Mouse (Mus musculus) embryonic facial prominence, embryonic 12.5 days (tissue): ENCODE measurements at regions not wholly inside any gene's neighbourhood (a gene's known extent, or its start where the extent isn't known, plus 50 kb on each side); places are given as distances from the start of the nearest gene placed in this dataset.
A peak's percentile ranks its signal among the peaks of the same experiment; 100 is the strongest.

Experiments used
- ATAC-seq: fragments of 200-750 bp; cut with Nextera tagmentation; 2 replicates; pipeline ENCODE4 v1.8.0; 2017; ENCODE audit not compliant: insufficient number of reproducible peaks, insufficient read depth, low FRiP score, low TSS enrichment
- H3K27ac ChIP-seq: fragments of 300-500 bp; sonication (generic); 2 replicates; pipeline ENCODE4 v1.5.1; 2016; ENCODE audit warnings: mild to moderate bottlenecking
- H3K27me3 ChIP-seq: fragments of 300-500 bp; sonication (generic); 2 replicates; pipeline ENCODE4 v1.6.1; 2016; ENCODE audit warnings: mild to moderate bottlenecking, moderate library complexity
- H3K36me3 ChIP-seq: fragments of 300-500 bp; sonication (generic); 2 replicates; pipeline ENCODE4 v1.6.1; 2016; ENCODE audit warnings: mild to moderate bottlenecking
- H3K4me1 ChIP-seq: fragments of 300-500 bp; sonication (generic); 2 replicates; pipeline ENCODE4 v1.6.1; 2016
- H3K4me2 ChIP-seq: fragments of 300-500 bp; sonication (generic); replicated peaks from 2 replicates; pipeline ENCODE4 v1.6.1; 2016; ENCODE audit warnings: mild to moderate bottlenecking, moderate library complexity
- H3K4me3 ChIP-seq: fragments of 300-500 bp; sonication (generic); 2 replicates; pipeline ENCODE4 v1.5.1; 2016; ENCODE audit warnings: mild to moderate bottlenecking
- H3K9ac ChIP-seq: fragments of 300-500 bp; sonication (generic); 2 replicates; pipeline ENCODE4 v1.6.1; 2016; ENCODE audit warnings: mild to moderate bottlenecking, moderate library complexity
- H3K9me3 ChIP-seq: fragments of 300-500 bp; sonication (generic); 2 replicates; pipeline ENCODE4 v1.6.1; 2016; ENCODE audit warnings: mild to moderate bottlenecking, moderate library complexity
- WGBS: fragments of 180-500 bp; shearing (Covaris S2); methylation state at CpG from one replicate; pipeline ENCODE4 v1.1.7; 2016; 5-methylcytosine and 5-hydroxymethylcytosine counted together

DNA sequence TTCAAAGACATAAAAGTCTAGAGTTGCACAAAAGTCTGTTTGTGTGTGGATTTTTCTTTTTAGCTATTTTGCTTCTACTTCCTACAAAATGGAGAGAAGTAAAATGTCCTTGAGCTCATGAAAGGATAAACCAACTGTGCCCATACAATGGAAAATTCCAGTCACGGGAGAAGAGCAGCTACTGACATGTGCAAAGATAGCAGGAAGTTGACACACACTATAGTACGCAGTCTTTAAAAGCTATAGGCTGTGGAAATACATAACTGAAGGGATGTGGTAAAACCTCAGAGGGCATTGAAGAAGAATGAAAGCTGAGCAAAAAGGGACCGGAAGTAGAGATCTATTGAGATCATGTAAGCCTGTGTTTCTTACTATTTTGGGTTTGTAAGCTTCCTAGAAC, 735.1 kb downstream of the Kcnj2 start:
- Histone ChIP-seq H3K9ac (no peak overlapping the region), H3K27ac (no peak overlapping the region), H3K4me3 (no peak overlapping the region), H3K36me3 (no peaks in the 10 kb centered on the region), H3K4me1 (no peaks in the 10 kb centered on the region), H3K27me3 (no peaks in the 10 kb centered on the region), H3K4me2 (no peak overlapping the region), H3K9me3 (no peaks in the 10 kb centered on the region)
- no peak for ATAC-seq
- 84% methylated on average over 3 of the region's 3 CpGs for WGBS

DNA sequence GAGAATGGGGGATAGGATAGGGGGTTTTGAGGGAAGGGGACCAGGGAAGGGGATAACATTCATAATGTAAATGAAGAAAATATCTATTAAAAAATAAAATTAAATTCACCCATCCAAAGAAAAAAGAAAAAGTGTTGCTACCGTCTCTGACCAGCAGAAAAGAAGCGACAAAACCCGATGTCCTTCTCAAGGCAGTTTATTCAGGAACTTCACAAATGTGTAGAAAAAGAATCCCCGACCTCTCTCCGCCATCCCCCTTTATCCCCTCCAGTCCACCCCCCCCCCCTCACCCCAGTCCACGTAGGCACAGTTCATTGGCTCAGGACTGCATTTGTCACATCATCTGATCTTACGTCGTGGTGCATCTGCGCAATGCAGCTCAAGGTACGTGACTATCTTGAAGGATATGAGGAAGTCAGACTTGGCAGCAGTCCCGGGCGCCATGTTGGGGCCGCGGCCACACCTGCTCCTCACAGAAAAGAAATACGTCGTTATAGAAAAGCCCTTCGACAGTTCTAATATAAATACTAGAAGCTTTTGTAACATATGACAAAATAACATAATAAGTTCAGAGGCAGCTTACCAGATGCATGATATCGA, 750.3 kb downstream of the Kcnj2 start:
- WGBS, result 94% methylated on average over 18 of the region's 18 CpGs
- no peak for ATAC-seq
- H3K9me3 ChIP-seq, result no peaks in the 10 kb centered on the region

DNA sequence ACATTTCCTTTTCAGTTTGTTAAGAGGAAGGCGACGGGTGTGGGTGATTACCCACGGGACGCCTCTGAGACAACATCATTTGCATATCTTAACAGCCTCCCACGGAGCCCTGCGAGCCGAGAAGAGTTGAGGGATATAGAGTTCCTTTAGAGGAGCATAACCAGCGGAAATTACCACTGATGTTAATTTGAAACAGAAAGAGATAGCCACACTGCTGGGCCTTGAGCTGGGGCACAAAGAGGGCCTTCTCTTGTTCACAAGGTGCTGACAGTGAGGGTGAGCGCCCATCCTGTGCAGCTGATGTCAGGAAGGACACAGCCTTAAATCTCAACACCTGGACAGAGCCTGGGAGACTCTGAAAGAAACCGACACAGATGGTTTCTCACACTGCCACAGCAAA, 752.2 kb downstream of the Kcnj2 start:
- H3K27me3 ChIP-seq, result no peaks in the 10 kb centered on the region
- no peak overlapping the region for H3K9ac ChIP-seq
- no peaks in the 10 kb centered on the region for H3K36me3 ChIP-seq
- no peak overlapping the region for H3K27ac ChIP-seq
- H3K4me1 ChIP-seq, result peaks cover 15% of the 10 kb centered on the region
- H3K4me2 ChIP-seq, result peak overlapping the region; percentile 33
- 4% methylated on average over 10 of the region's 10 CpGs for WGBS
- no peak for ATAC-seq
- H3K4me3 ChIP-seq, result no peak overlapping the region
- H3K9me3 ChIP-seq, result no peaks in the 10 kb centered on the region

More for the DNA sequence above, 750.3 kb downstream of the Kcnj2 start:
- H3K27me3 ChIP-seq, result 0 out of 2 replicates have a peak, but pooled peaks cover 1% of the 10 kb centered on the region
- no peak overlapping the region for H3K4me2 ChIP-seq
- no peak overlapping the region for H3K27ac ChIP-seq
- no peak overlapping the region for H3K4me3 ChIP-seq
- H3K4me1 ChIP-seq, result peaks cover 15% of the 10 kb centered on the region
- no peaks in the 10 kb centered on the region for H3K36me3 ChIP-seq
- H3K9ac ChIP-seq, result no peak overlapping the region

DNA sequence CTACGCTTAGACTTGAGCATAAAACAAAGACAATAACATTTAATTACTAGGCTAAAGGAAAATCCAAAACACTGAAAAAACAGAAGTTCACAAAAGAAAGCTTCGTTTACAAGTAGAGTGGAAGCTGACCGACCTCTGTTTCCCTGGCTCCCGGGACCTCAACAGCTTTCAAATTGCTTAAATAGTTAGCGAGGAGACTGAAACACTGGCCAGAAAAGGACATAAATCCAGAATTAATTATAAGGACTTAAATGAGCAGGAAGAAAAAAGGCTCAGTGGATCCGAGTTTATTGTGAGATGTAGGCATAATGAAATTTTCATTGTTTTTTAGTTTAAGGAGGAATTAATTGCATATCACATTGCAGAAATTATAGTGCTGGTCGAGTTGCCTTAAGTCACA, 754.4 kb downstream of the Kcnj2 start:
- Histone ChIP-seq H3K4me2 (no peak overlapping the region), H3K27me3 (no peaks in the 10 kb centered on the region), H3K4me1 (peaks cover 15% of the 10 kb centered on the region), H3K36me3 (no peaks in the 10 kb centered on the region), H3K9me3 (no peaks in the 10 kb centered on the region), H3K27ac (no peak overlapping the region), H3K9ac (no peak overlapping the region), H3K4me3 (no peak overlapping the region)
- ATAC-seq, result no peak
- 35% methylated on average over 7 of the region's 7 CpGs for WGBS

DNA sequence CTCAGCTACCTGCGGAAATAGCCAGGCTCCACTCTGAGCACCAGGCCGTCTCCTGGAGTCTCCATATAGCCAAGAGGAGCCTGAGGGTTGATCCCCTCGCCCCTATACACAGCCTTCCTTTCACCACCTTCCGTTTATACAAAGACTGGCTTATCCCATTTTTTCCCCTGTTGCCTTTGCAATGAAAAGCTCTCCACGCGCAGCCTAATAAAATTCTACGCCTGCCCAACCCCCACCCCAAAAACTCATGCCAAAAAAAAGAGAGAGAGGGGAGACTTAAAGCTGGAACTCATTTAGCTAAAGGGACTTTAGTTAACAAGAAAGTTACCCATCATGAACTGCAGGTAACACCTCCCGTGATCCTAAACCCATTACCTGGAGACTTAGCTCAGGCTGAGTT, 762.5 kb downstream of the Kcnj2 start:
- no peaks in the 10 kb centered on the region for H3K9me3 ChIP-seq
- H3K27ac ChIP-seq, result no peak overlapping the region
- no peak for ATAC-seq

DNA sequence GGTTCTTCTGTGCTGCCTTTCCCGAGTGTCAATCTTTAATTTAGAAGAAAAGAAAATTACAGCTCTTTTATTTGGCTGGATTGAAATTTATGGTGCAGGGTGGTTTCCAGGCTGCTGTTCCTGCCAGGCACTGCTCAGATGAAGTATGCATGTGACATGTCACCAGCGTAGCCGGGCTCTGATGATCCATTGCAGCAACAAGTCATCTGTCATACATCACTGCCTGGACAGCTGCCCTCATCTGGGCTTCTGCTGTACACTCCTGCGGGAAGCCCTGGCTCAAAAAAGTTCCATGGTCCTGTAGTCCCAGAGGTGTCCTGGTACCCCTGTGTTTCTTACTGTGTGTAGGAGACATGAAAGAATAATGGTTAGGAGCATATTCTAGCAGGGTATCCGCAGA, 773.0 kb downstream of the Kcnj2 start:
- ATAC-seq, result no peak
- H3K27me3 ChIP-seq, result peaks cover 6% of the 10 kb centered on the region; the same call in 1 of the 2 replicates
- H3K27ac ChIP-seq, result no peak overlapping the region
- H3K4me1 ChIP-seq, result no peaks in the 10 kb centered on the region; the same call in 1 of the 2 replicates
- 66% methylated on average over 5 of the region's 5 CpGs for WGBS
- no peak overlapping the region for H3K9ac ChIP-seq
- no peak overlapping the region for H3K4me3 ChIP-seq
- no peak overlapping the region for H3K4me2 ChIP-seq
- no peaks in the 10 kb centered on the region for H3K9me3 ChIP-seq
- H3K36me3 ChIP-seq, result no peaks in the 10 kb centered on the region

More for the DNA sequence above, 762.5 kb downstream of the Kcnj2 start:
- Histone ChIP-seq H3K4me2 (no peak overlapping the region), H3K9ac (no peak overlapping the region), H3K4me3 (no peak overlapping the region), H3K27me3 (no peaks in the 10 kb centered on the region), H3K36me3 (no peaks in the 10 kb centered on the region), H3K4me1 (no peaks in the 10 kb centered on the region)
- WGBS, result 43% methylated on average over 8 of the region's 8 CpGs

DNA sequence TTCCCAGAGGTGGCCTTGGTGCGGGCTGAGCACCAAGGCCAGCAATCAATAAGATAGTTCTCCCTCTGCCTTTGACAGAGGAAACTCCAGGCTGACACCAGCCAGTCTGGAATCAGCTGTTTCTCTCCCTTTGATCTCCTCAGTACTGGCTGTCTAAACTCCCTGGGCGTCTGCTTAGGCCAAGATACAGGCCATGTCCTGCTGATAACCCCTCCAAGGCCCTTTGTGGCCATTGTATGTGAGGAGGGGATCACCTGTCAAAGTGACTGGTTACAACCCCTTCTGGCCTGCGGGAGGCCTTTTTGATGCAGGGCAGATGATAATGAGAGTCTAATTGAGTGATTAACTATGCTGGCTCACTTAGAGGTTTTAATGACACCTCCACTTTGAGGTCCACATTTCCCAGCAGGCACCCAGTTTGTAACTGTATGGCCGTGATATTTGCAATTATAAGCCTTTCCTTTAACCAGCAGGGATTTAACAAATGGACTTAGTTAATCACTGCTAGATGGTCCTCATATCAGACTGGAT, 777.8 kb downstream of the Kcnj2 start:
- Histone ChIP-seq H3K27me3 (peaks cover 11% of the 10 kb centered on the region; the same call in 1 of the 2 replicates), H3K4me3 (no peak overlapping the region), H3K4me2 (no peak overlapping the region), H3K36me3 (no peaks in the 10 kb centered on the region), H3K9me3 (no peaks in the 10 kb centered on the region), H3K27ac (no peak overlapping the region), H3K9ac (no peak overlapping the region), H3K4me1 (no peaks in the 10 kb centered on the region; the same call in 1 of the 2 replicates)
- 23% methylated on average over 4 of the region's 4 CpGs for WGBS
- no peak for ATAC-seq

DNA sequence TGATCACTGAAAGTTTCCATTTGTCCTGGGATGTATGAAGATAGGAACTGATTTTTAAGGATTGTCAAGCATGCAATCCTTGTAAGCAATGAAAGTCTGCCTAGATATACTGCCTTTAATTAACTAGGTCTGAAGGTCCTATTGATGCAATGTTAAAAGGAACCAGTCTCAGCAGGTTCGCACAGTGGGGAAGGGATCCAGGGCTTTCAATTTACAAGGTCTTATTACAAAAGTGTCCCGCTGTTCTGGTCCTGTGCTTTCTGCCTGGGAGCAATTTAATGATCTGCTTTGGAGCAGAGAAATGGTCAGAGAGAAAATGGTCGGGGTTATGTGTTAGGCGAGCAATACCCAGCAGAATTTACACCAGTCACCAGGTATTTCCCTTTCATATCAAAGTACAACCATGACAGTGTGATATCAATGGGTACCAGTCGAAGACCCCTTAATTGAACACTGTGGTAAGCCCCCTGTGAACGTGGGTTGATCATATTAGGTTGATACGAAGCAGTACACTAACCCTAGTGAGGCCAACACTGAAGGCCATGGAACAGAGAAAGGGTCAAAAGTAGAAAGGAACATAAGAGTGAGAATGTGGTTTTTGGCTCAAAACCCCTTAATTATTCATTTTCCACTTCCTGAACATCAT, 778.5 kb downstream of the Kcnj2 start:
- Histone ChIP-seq H3K4me3 (no peak overlapping the region), H3K4me1 (no peaks in the 10 kb centered on the region; the same call in 1 of the 2 replicates), H3K36me3 (no peaks in the 10 kb centered on the region), H3K4me2 (no peak overlapping the region), H3K9me3 (no peaks in the 10 kb centered on the region), H3K27me3 (peaks cover 11% of the 10 kb centered on the region; the same call in 1 of the 2 replicates), H3K27ac (no peak overlapping the region), H3K9ac (no peak overlapping the region)
- no peak for ATAC-seq
- WGBS, result 23% methylated on average over 7 of the region's 7 CpGs

DNA sequence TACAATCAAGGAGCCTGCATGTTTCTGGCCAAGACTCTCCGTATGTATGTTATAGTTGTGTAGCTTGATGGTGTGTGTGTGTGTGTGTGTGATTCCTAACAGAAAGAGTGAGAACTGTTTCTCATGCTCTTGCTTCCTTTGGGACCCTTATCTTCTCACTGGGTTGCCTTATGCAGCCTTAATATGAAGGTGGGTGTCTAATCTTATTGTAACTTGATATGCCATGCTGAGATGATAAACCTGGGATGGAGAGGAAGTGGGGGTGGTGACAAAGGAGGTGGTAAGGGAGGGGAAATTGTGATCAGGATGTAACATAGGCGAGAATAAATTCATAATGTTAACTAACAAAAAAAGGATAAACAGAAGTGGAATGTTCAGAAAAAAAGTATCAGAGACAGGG, 791.3 kb downstream of the Kcnj2 start:
- no peak for ATAC-seq
- no peaks in the 10 kb centered on the region for H3K4me1 ChIP-seq
- H3K4me2 ChIP-seq, result no peak overlapping the region
- no peaks in the 10 kb centered on the region for H3K9me3 ChIP-seq
- no peaks in the 10 kb centered on the region for H3K36me3 ChIP-seq
- WGBS, result 73% methylated on average over 2 of the region's 2 CpGs
- no peak overlapping the region for H3K9ac ChIP-seq
- H3K4me3 ChIP-seq, result no peak overlapping the region
- H3K27ac ChIP-seq, result no peak overlapping the region
- H3K27me3 ChIP-seq, result no peaks in the 10 kb centered on the region

DNA sequence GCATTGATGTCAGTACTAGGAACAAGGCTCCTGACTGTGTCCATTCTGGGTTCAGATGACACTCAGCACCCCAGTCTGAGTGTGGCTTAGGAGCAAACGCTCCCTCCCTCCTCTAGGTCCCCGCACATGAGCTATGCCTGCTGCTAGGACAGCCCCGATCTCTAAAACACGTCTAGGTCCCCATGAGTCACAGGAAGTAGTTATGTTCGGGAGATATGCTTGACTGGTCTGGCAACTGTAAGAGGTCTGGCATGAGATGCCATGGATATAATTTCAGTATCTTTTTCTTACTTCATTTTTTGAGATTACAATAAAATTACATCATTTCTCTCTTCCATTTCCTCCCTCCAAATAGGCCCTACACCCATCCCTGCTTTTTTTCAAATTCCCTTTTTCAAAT, 792.1 kb downstream of the Kcnj2 start:
- H3K36me3 ChIP-seq, result no peaks in the 10 kb centered on the region
- H3K27me3 ChIP-seq, result no peaks in the 10 kb centered on the region
- no peak for ATAC-seq
- H3K4me3 ChIP-seq, result no peak overlapping the region
- no peaks in the 10 kb centered on the region for H3K4me1 ChIP-seq
- no peak overlapping the region for H3K27ac ChIP-seq
- 71% methylated on average over 5 of the region's 5 CpGs for WGBS
- H3K4me2 ChIP-seq, result no peak overlapping the region
- H3K9ac ChIP-seq, result no peak overlapping the region
- H3K9me3 ChIP-seq, result no peaks in the 10 kb centered on the region

DNA sequence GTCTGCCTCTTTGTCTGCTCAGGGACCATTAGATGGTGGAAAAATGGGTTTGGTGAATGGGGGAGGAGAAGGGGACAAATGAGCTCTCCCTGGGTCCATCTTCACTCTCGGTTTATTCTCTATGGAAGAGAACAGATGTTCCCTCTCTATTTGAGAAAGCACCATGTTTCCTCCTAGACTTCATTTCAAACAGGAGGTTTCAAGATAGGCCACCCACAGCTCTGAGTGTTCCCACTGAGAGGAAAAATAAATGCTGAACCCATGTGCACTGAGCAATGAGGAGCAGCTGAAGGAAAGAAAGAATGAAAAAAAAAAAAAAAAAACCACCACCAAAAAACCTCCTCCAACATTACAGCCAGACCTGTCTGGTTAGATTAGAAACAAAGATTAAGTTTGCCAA, 799.2 kb downstream of the Kcnj2 start:
- Histone ChIP-seq H3K27me3 (no peaks in the 10 kb centered on the region), H3K27ac (no peak overlapping the region), H3K4me2 (no peak overlapping the region), H3K4me1 (no peaks in the 10 kb centered on the region), H3K4me3 (no peak overlapping the region), H3K9ac (no peak overlapping the region), H3K9me3 (no peaks in the 10 kb centered on the region), H3K36me3 (no peaks in the 10 kb centered on the region)
- 63% methylated on average over 1 of the region's 1 CpGs for WGBS
- no peak for ATAC-seq

DNA sequence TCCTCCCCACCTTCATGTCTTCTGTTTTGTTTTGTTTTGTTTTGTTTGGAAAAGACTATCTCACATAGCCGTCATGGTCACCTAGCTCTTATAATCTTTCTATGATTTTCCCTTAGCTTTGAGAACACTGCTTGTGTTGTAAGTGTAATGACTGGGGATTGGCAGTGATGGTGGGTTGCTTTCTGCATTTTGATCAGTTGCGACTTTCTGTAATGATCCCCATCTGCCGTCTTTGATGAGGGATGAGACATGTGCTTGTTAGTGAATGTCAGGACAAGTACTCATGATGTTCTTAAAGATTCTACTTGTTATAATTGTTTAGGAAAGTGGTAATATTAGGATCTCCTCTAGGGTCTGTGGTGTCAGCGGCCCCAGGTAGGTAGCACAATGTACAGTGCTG, 809.4 kb downstream of the Kcnj2 start:
- H3K27ac ChIP-seq, result no peak overlapping the region
- WGBS, result 89% methylated on average over 4 of the region's 4 CpGs
- no peak overlapping the region for H3K4me3 ChIP-seq
- 0 out of 2 replicates have a peak, but pooled peaks cover 2% of the 10 kb centered on the region for H3K4me1 ChIP-seq
- H3K4me2 ChIP-seq, result no peak overlapping the region
- ATAC-seq, result no peak
- H3K36me3 ChIP-seq, result no peaks in the 10 kb centered on the region
- H3K9ac ChIP-seq, result no peak overlapping the region
- H3K27me3 ChIP-seq, result no peaks in the 10 kb centered on the region
- no peaks in the 10 kb centered on the region for H3K9me3 ChIP-seq
